Mouse (Mus musculus) naive thymus-derived CD4-positive, alpha-beta T cell, adult 2 months (primary cell): Measurements from ENCODE around the gene Rsph6a.

Source experiments
- DNase-seq: peaks from one replicate; pipeline ENCODE4 v3.0.0-alpha.2; 2011; ENCODE audit warnings: low read depth

Rsph6a gene

DNA sequence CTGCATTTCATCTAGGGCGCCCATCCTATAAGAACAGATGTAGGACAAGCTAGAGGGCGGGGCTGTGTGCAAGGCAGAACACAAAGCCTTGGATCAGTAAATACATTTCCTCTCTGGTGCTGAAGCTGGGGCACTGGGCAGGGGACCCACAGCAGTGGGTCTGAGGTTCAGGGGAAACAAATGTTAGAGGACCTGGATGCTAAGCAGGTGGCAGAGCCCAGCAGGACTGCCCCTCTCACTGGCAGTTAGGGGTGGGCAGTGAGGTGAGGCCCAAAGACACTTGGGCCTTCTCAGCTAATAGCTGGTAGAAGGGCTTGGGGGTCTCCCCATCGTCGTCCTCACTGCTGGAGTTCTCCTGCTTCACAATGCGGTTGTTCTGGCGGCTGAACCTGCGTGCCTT is 44.3 kb downstream of the Rsph6a start:
- no peak for DNase-seq

GRCm38 (mm10) chr7:19100290-19100689 is 45.8 kb downstream of the Rsph6a start:
- DNase-seq = no peak

GRCm38 (mm10) chr7:19103741-19104140 is 49.3 kb downstream of the Rsph6a start:
- DNase-seq = no peak

DNA sequence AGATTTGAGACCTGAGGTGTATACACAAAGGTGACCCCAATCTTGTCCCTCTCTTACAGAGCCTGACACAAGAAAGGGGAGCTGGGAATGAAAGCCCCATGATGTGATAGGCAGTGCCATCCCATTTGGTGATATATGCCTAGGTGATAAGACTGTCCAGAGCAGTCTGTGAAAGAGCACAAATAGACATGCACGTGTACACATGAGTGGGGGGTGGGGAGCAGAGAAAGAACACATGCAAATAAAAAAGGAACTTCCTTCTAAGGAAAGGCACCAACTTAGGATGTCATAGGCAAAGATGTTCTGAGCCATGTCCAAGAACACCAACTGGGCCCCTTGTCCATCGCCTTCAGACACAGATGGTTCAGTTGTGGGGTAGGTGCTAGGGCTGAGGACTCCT is 50.0 kb downstream of the Rsph6a start:
- DNase-seq = no peak

GRCm38 (mm10) chr7:19107436-19107835 is 52.9 kb downstream of the Rsph6a start:
- no peak for DNase-seq

GRCm38 (mm10) chr7:19109565-19109964 is 55.1 kb downstream of the Rsph6a start:
- no peak for DNase-seq

GRCm38 (mm10) chr7:19118028-19118771 is 63.7 kb downstream of the Rsph6a start, which contains the start of gene Gm4969:
Gene Gm4969 (minus strand): TSS chr7:19118368.
- peak; percentile 50 for DNase-seq

DNA sequence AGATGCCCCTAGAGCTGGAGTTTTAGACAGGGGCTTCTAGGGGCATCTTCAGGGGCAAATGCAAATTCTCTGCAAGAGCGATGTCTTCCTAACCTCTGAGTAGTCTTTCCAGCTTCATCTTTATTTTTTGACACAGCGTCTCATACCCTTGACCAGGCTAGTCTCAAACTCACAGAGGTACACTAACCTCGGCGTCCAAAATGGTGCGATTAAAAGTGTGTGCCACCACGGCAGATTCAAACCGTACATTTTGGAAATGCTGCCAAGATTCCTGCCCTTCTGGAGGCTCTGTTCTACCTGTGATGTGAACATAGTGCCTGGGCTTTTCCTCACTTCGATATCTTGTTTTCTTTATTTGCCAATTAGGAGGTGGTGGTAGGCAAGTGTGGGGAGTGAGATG is 64.6 kb downstream of the Rsph6a start:
- DNase-seq = no peak

DNA sequence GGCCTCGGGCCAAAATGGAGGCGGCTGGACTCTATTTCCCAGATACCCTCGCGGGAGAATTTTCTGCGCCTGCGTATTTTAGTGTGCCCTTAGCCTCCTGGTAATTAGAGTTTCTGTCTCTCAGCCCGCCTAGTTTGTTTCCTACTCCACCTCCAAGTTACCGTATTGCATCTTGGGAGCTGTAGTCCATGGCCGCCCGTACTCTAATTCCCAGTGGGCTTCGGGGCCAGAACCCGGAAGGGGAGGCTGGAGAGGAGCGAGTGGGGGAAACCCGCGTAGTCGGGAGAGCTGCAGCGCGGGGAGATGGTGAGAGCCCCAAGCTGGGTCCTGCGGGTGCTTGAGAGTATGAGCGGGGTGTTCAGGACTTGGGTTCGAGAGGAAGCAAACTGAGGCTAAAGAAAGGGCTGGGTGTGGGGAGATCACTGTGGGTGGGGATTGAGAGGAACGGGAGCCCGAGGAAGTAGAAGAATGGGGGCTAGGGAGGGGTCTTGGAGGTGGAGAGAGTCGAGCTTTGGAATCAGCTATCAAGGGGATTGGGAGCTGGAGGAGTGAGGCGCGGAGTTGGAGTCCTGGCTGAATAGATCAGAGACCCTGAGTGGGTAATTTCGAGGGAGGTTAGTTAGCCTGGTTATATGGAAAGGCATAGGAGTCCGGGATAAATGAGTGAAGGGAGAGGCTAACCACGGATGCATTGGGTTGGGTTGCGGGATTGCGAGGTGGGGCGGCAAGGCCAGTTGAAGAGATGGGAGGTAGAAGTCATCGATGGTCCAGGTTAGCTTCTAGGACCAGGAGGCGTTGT is 65.3 kb downstream of the Rsph6a start, which contains the start of gene Fbxo46:
Fbxo46 (plus strand) TSS at position 229 of the 799 bp plus-strand sequence.
- DNase-seq = peak; percentile 96

- DNase-seq = no peak
Observed at GRCm38 (mm10) chr7:19121686-19122085, 67.2 kb downstream of the Rsph6a start.
